Mouse (Mus musculus) neural tube, embryonic 12.5 days (tissue): ENCODE results near the gene Ankrd52. TPM values are rescaled to one million over a fixed set of nuclear protein-coding genes. Genes with fewer than 3 reads are reported as not detected.
A peak's percentile ranks its signal among the peaks of the same experiment; 100 is the strongest.

Source experiments
- ATAC-seq: fragments of 200-750 bp; cut with Nextera tagmentation; 2 replicates; pipeline ENCODE4 v1.8.0; 2017; ENCODE audit warnings: low read depth, mild to moderate bottlenecking, moderate TSS enrichment, moderate library complexity; ENCODE audit not compliant: low FRiP score
- H3K27ac ChIP-seq: fragments of 300-500 bp; sonication (generic); 2 replicates; pipeline ENCODE4 v1.5.1; 2016
- H3K27me3 ChIP-seq: fragments of 300-500 bp; sonication (generic); replicated peaks from 2 replicates; pipeline ENCODE4 v1.6.1; 2016; ENCODE audit warnings: mild to moderate bottlenecking
- H3K36me3 ChIP-seq: fragments of 300-500 bp; sonication (generic); 2 replicates; pipeline ENCODE4 v1.6.1; 2016; ENCODE audit warnings: mild to moderate bottlenecking
- H3K4me1 ChIP-seq: fragments of 300-500 bp; sonication (generic); 2 replicates; pipeline ENCODE4 v1.6.1; 2016
- H3K4me2 ChIP-seq: fragments of 300-500 bp; sonication (generic); replicated peaks from 2 replicates; pipeline ENCODE4 v1.6.1; 2016; ENCODE audit warnings: mild to moderate bottlenecking
- H3K4me3 ChIP-seq: fragments of 300-500 bp; sonication (generic); 2 replicates; pipeline ENCODE4 v1.5.1; 2016
- H3K9ac ChIP-seq: fragments of 300-500 bp; sonication (generic); 2 replicates; pipeline ENCODE4 v1.6.1; 2016; ENCODE audit warnings: mild to moderate bottlenecking
- H3K9me3 ChIP-seq: fragments of 300-500 bp; sonication (generic); 2 replicates; pipeline ENCODE4 v1.6.1; 2016; ENCODE audit warnings: mild to moderate bottlenecking
- WGBS: fragments of 180-500 bp; shearing (Covaris S2); methylation state at CpG from one replicate; pipeline ENCODE4 v1.1.7; 2016; 5-methylcytosine and 5-hydroxymethylcytosine counted together
- polyA plus RNA-seq: library from polyadenylated mRNA; unstranded; fragments of >200 nt; fragmentation: Nextera tagmentation; extraction: Ambion mirVana; gene quantifications from 2 replicates; pipeline ENCODE4 v1.2.1, GENCODE M21; 2016

Ankrd52 gene
- polyA plus RNA-seq, 1 experiment from 2014 or later: 10.2 TPM

- H3K4me1 ChIP-seq: peaks cover 14% of the 10 kb centered on the region
Observed at GRCm38 (mm10) chr10:128372142-128372541, 4.8 kb upstream of the Ankrd52 start.

GRCm38 (mm10) chr10:128372989-128373748 lies 3.7 kb upstream of the Ankrd52 start:
- H3K4me1 ChIP-seq: peaks cover 10% of the 10 kb centered on the region
- no peak overlapping the region for H3K4me2 ChIP-seq
- no peaks in the 10 kb centered on the region for H3K36me3 ChIP-seq
- 88% methylated on average over 6 of the region's 6 CpGs for WGBS
- no peak overlapping the region for H3K27ac ChIP-seq
- ATAC-seq: no peak
- H3K9me3 ChIP-seq: no peaks in the 10 kb centered on the region
- H3K27me3 ChIP-seq: no peaks in the 10 kb centered on the region
- no peak overlapping the region for H3K9ac ChIP-seq
- H3K4me3 ChIP-seq: no peak overlapping the region

More at GRCm38 (mm10) chr10:128372142-128372541, 4.8 kb upstream of the Ankrd52 start:
- Histone ChIP-seq H3K4me2 (no peak overlapping the region), H3K9ac (no peak overlapping the region), H3K27ac (no peak overlapping the region), H3K36me3 (no peaks in the 10 kb centered on the region), H3K27me3 (no peaks in the 10 kb centered on the region), H3K9me3 (no peaks in the 10 kb centered on the region), H3K4me3 (no peak overlapping the region)
- 85% methylated on average over 5 of the region's 5 CpGs for WGBS
- ATAC-seq: no peak

- Histone ChIP-seq H3K27me3 (no peaks in the 10 kb centered on the region), H3K4me2 (no peak overlapping the region), H3K36me3 (peaks cover 7% of the 10 kb centered on the region), H3K4me1 (peaks cover 21% of the 10 kb centered on the region), H3K27ac (no peak overlapping the region), H3K9me3 (no peaks in the 10 kb centered on the region), H3K9ac (no peak overlapping the region), H3K4me3 (no peak overlapping the region)
- ATAC-seq: no peak
- 77% methylated on average over 6 of the region's 6 CpGs for WGBS
Observed at GRCm38 (mm10) chr10:128374393-128374792, 2.5 kb upstream of the Ankrd52 start.

GRCm38 (mm10) chr10:128376099-128376454 lies 838 bp upstream of the Ankrd52 start:
- Histone ChIP-seq H3K4me3 (peak overlapping the region; percentile 92; the same call in 1 of the 2 replicates), H3K4me2 (peak overlapping the region; percentile 76), H3K9me3 (no peaks in the 10 kb centered on the region), H3K4me1 (peaks cover 21% of the 10 kb centered on the region), H3K36me3 (peaks cover 24% of the 10 kb centered on the region), H3K27me3 (no peaks in the 10 kb centered on the region), H3K9ac (peak overlapping the region; percentile 96; the same call in 1 of the 2 replicates), H3K27ac (peak overlapping the region; percentile 91; the same call in 1 of the 2 replicates)
- no peak for ATAC-seq
- WGBS: 44% methylated on average over 4 of the region's 4 CpGs

GRCm38 (mm10) chr10:128377222-128377939 lies 466 bp downstream of the Ankrd52 start:
- ATAC-seq: peak; percentile 74
- WGBS: under 1% methylated on average over 47 of the region's 47 CpGs

GRCm38 (mm10) chr10:128377940-128378448 lies 1.1 kb downstream of the Ankrd52 start:
- Histone ChIP-seq H3K9me3 (no peaks in the 10 kb centered on the region), H3K9ac (peak overlapping the region; percentile 96), H3K4me2 (peak overlapping the region; percentile 76), H3K27ac (peak overlapping the region; percentile 91; the same call in 1 of the 2 replicates), H3K4me3 (peak overlapping the region; percentile 92), H3K27me3 (no peaks in the 10 kb centered on the region), H3K36me3 (peaks cover 42% of the 10 kb centered on the region), H3K4me1 (peaks cover 21% of the 10 kb centered on the region)
- ATAC-seq: no peak
- 56% methylated on average over 14 of the region's 14 CpGs for WGBS

More at GRCm38 (mm10) chr10:128377222-128377939, 466 bp downstream of the Ankrd52 start:
- H3K36me3 ChIP-seq: peaks cover 36% of the 10 kb centered on the region
- peak overlapping the region; percentile 96 for H3K9ac ChIP-seq
- no peaks in the 10 kb centered on the region for H3K9me3 ChIP-seq
- peak overlapping the region; percentile 76 for H3K4me2 ChIP-seq
- H3K4me1 ChIP-seq: peaks cover 21% of the 10 kb centered on the region
- peak overlapping the region; percentile 92 for H3K4me3 ChIP-seq
- peak overlapping the region; percentile 91 for H3K27ac ChIP-seq
- no peaks in the 10 kb centered on the region for H3K27me3 ChIP-seq

GRCm38 (mm10) chr10:128378462-128378861 lies 1.5 kb downstream of the Ankrd52 start:
- Histone ChIP-seq H3K9ac (peak overlapping the region; percentile 96), H3K36me3 (peaks cover 46% of the 10 kb centered on the region), H3K4me2 (peak overlapping the region; percentile 76), H3K27ac (no peak overlapping the region), H3K9me3 (no peaks in the 10 kb centered on the region), H3K27me3 (no peaks in the 10 kb centered on the region), H3K4me1 (peaks cover 21% of the 10 kb centered on the region), H3K4me3 (peak overlapping the region; percentile 92; the same call in 1 of the 2 replicates)
- ATAC-seq: no peak
- 70% methylated on average over 3 of the region's 3 CpGs for WGBS

GRCm38 (mm10) chr10:128379260-128379659 lies 2.3 kb downstream of the Ankrd52 start:
- WGBS: 97% methylated on average over 7 of the region's 7 CpGs
- no peaks in the 10 kb centered on the region for H3K27me3 ChIP-seq
- no peaks in the 10 kb centered on the region for H3K9me3 ChIP-seq
- no peak overlapping the region for H3K27ac ChIP-seq
- ATAC-seq: no peak
- 0 out of 2 replicates have a peak overlapping the region, but pooled peaks have one; percentile 76 for H3K4me2 ChIP-seq
- peaks cover 21% of the 10 kb centered on the region for H3K4me1 ChIP-seq
- H3K9ac ChIP-seq: no peak overlapping the region
- H3K4me3 ChIP-seq: no peak overlapping the region
- H3K36me3 ChIP-seq: peaks cover 54% of the 10 kb centered on the region

- no peak overlapping the region for H3K27ac ChIP-seq
- peaks cover 21% of the 10 kb centered on the region for H3K4me1 ChIP-seq
- ATAC-seq: no peak
- H3K4me3 ChIP-seq: no peak overlapping the region
- H3K4me2 ChIP-seq: no peak overlapping the region
- H3K36me3 ChIP-seq: peaks cover 67% of the 10 kb centered on the region
- H3K27me3 ChIP-seq: no peaks in the 10 kb centered on the region
- WGBS: 91% methylated on average over 5 of the region's 5 CpGs
- H3K9me3 ChIP-seq: no peaks in the 10 kb centered on the region
- H3K9ac ChIP-seq: no peak overlapping the region
Observed at GRCm38 (mm10) chr10:128380565-128380964, 3.6 kb downstream of the Ankrd52 start.

- no peaks in the 10 kb centered on the region for H3K27me3 ChIP-seq
- peaks cover 87% of the 10 kb centered on the region for H3K36me3 ChIP-seq
- H3K4me3 ChIP-seq: no peak overlapping the region
- no peak overlapping the region for H3K9ac ChIP-seq
- H3K9me3 ChIP-seq: no peaks in the 10 kb centered on the region
- H3K4me2 ChIP-seq: no peak overlapping the region
- ATAC-seq: no peak
- no peak overlapping the region for H3K27ac ChIP-seq
- H3K4me1 ChIP-seq: peaks cover 15% of the 10 kb centered on the region
- 86% methylated on average over 8 of the region's 8 CpGs for WGBS
Observed at GRCm38 (mm10) chr10:128382482-128382881, 5.6 kb downstream of the Ankrd52 start.

GRCm38 (mm10) chr10:128385902-128386301 lies 9.0 kb downstream of the Ankrd52 start:
- Histone ChIP-seq H3K4me1 (no peaks in the 10 kb centered on the region), H3K4me2 (no peak overlapping the region), H3K4me3 (no peak overlapping the region), H3K27me3 (no peaks in the 10 kb centered on the region), H3K9ac (no peak overlapping the region), H3K36me3 (peaks cover 98% of the 10 kb centered on the region), H3K9me3 (no peaks in the 10 kb centered on the region), H3K27ac (no peak overlapping the region)
- WGBS: 94% methylated on average over 7 of the region's 7 CpGs
- no peak for ATAC-seq

GRCm38 (mm10) chr10:128388941-128389340 lies 12.0 kb downstream of the Ankrd52 start:
- H3K27ac ChIP-seq: no peak overlapping the region
- no peaks in the 10 kb centered on the region for H3K9me3 ChIP-seq
- H3K27me3 ChIP-seq: no peaks in the 10 kb centered on the region
- no peak overlapping the region for H3K4me2 ChIP-seq
- peaks cover 100% of the 10 kb centered on the region for H3K36me3 ChIP-seq
- H3K4me3 ChIP-seq: no peak overlapping the region
- no peak overlapping the region for H3K9ac ChIP-seq
- 90% methylated on average over 14 of the region's 14 CpGs for WGBS
- no peak for ATAC-seq
- no peaks in the 10 kb centered on the region for H3K4me1 ChIP-seq
